Mouse (Mus musculus): ENCODE measurements around the gene Rabepk. TPM values are rescaled to one million over a fixed set of nuclear protein-coding genes. Genes with fewer than 3 reads are reported as not detected.
"Not testable (repeated sequence)": the region's sequence is repeated elsewhere in the genome, so short reads cannot be mapped to it uniquely, and the experiment has no call there.

Rabepk gene
- polyA plus RNA-seq, 2 experiments from 2014 or later = 49.8 to 60.5 TPM

DNA sequence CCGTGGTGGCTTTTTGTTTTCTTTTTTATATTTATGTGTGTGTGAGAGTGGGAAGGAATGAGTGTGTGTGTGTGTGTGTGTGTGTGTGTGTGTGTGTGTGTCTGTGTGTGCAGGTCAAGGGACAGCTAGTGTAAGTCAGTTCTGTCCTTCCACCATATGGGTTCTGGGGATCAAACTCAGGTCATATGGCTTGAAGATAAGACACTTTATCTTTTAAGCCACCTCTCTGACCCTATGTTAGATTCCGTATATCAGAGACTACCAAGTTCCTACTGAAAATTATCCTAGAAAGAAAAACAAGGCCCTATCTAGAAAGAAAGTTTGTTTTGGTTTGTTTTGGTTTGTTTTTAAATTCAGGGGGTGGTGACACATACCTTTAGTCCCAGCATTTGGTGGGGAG lies 37.5 kb downstream of the Rabepk start:
- ATAC-seq = no peak

DNA sequence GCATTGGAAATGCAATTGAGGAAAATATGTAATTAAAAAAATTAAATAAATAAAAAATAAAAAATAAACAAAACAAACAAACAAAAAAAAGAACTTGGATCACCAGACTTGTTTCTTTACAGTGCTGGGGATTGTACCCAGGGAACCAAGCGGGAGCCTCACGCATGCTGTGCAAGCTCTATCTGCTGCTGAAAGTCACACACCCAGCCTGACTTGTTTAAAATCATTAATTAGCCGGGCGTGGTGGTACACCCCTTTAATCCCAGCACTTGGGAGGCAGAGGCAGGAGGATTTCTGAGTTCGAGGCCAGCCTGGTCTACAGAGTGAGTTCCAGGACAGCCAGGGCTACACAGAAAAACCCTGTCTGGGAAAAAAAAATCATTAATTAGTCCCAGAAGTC lies 38.4 kb downstream of the Rabepk start:
- not testable (repeated sequence) for ATAC-seq

DNA sequence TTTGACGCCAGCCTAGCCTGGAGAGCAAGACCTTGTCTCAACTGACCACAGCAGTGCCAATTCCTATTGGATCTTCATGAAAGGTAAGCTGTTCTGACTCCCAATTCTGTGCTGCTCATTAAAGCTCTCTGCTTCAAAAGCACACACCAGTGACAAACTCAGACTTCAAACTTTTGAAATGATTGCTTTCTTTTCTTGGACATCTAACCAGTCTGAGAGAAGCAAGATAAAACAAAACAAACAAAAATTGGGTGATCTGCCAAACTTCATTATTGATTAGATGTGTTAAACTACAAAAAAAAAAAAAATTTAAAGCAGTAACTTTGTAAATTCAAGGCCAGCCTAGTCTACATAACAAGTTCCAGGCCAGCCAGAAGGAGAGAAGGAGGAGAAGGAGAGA lies 42.4 kb downstream of the Rabepk start:
- ATAC-seq = no peak

DNA sequence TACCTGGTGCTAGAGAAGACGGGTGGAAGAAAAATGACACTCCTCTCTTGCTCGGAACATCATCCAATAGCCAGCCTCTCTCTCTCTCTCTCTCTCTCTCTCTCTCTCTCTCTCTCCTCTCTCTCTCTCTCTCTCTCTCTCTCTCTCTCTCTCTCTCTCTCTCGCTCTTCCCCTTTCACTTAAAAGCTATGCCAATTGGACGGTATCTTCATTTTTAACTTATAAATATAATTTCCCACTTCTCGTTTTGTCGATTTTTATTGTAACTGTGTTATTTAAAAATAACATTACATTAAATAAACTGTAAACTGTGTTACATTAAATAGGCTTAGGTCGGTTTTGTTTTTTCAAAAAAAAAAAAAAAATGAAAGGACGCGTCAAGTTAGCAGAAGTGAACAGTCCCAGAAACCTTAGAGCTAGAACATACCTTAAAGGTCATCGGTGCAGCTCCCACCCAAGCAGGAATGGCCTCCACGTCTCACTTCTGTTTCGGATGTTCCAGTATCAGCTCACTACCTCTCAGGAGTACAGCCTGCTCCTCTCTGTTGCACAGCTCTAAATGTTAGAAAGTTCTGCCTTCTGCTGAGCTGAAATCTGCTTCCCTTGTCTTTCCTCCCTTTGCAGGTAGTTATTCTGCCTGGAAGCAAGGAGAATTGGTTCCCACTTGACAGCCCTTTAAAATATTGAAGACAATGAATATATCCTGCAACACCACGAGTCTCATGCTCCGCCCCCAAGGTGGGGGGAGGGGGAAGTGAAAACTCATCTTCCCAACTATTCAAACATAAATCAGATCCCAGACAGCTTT lies 45.0 kb downstream of the Rabepk start, which contains the start of gene Gapvd1:
TSS of gene Gapvd1 (minus strand) at position 682 of the 808 bp plus-strand sequence.
- peak; percentile 22 for ATAC-seq

DNA sequence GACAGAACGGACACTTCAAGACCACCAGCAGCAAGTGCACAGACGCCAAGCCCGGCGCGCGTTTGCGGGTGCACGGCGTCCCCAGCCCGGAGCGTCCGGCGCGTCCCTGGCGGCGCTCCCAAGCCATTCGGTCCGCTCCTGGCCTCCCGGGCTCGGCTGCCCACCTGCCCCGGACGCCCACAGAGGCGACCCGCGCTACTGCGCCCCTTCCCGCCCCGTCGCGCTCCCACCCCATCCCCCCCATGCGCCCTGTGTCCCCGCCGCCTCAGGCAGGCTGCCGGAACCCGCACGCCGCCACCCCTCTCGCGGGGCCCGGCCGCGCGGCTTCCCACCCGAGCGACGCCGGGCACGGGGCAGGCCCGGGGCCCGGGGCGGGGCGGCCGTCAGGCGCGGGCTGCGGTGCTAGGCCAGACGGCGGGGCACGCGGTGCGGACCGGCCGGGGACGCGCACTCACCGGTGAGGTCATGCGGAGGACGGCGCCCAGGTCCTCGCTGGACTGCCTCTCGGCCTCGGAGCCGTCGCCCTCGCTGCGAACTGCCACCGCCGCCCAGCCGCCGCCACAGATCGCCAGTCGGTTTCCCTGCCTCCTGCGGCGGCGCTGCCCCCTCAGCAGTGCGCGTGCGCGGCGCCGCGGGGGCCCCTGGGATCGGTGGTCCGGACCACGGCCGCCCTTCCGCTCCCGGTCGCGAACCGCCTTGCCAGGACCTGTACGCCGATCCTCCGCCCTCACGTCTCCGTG lies 45.7 kb downstream of the Rabepk start:
- peak; percentile 75 for ATAC-seq

DNA sequence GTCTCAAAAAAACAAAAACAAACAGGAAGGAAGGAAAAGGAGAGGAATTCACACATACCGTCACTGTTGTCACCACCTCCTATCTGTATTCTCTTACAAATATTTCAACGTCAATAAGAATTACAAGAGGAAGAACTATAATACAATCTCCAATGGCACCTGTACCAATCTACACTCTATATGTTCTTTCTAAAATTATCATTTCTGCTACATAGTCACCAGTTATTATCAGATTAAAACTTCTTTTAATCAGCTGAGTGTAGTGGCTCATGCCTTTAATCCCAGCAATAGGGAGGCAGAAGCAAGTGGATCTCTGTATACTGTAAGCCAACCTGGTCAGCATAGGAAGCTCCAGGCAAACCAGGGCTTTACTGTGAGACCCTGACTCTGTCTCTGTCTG lies 49.5 kb downstream of the Rabepk start:
- ATAC-seq = no peak

DNA sequence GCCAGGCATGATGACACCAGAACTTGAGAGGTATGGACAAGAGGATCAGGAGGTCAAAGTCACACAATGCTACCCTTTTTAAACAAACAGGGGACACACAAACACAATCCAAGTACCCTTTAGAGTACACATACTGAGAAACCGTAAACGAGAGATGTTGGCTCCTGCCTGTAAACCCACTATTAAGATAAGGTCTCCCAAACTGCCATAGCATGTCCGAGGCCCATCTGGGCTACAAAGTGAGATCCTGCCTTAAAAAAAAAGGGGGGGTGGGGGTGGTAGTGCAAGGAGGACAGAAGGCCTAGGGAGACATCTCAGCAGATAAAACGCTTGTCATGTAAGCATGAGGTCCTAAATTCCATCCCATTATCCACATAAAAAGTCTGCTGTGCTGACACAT lies 51.2 kb downstream of the Rabepk start:
- no peak for ATAC-seq

DNA sequence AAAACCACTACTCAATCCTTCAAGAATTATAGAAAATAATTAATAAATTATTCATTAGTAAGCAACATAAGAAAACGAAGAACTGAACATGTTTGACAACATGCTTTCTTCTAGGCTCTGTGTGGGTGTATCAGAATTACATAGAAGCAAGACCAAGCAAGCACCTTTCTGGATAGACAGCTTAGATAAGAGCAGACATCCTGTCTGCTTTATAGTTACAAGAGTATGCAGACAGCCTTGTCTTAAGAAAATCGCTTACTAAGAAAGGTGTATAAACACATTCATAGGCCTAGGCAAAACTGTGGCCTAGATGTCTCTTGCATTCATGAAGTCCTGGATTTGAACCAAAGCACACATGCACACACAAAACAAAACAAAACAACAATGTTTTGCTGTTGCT lies 54.0 kb downstream of the Rabepk start:
- ATAC-seq = peak; percentile 66

DNA sequence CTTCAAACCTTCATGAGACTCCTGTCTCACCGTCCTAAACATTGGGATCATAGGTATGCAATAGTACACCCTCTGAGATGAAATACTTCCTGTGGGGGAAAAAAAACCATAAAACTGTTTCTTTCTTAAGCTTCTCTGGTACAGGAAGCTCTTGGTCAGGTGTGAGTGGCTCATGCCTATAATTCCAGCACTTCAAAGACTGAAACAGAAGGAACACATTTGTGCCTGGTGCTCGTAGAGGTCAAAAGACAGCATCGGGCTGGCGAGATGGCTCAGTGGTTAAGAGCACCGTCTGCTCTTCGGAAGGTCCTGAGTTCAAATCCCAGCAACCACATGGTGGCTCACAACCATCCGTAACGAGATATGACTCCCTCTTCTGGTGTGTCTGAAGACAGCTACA lies 55.2 kb downstream of the Rabepk start:
- ATAC-seq = no peak

DNA sequence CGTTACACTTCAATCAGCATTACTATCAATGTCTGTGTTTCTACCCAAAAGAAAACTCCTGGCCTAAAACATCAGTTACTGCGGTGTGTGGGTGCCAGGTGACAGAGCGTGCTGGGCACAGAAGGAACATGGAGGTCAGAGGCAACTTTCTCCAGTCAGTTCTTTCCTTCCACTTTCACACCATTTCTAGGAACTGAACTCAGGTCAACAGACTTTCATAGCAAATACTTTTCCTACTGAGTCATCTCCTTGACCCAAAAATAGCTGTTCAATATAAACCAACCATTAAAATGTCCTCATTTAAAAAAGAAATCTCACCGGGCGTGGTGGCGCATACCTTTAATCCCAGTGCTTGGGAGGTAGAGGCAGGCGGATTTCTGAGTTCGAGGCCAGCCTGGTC lies 57.0 kb downstream of the Rabepk start:
- ATAC-seq = no peak

DNA sequence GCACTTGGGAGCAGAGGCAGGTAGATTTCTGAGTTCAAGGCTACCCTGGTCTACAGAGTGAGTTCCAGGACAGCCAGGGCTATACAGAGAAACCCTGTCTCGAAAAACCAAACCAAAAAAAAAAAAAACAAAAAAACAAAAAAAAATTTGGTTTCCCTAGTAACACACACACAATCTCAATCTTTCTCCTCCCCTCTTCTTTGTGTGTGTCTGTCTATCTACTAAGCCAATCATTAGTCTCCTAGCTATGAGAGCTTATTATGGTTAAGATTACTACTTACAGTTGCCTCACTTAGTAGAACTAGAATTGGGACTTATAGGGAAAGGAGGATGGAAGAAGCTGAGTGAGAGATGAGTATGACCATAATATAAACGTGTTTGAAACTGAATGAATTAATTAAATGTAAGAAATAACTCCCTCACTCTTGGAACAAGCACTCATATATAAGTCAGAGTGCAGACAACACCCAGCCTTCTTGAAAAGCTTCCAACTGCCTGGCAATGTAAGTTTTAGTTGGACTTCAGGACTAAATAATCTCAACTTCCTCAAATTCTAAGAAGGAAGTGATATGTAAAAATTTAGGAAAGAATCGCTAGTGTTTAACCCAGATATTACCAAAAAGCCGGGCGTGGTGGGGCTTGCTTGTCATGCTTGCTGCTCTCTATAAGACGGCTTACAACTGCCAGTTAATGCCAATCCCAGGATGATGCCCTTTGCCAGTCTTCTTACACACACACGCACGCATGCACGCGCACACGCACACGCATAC lies 58.1 kb downstream of the Rabepk start:
- no peak for ATAC-seq

DNA sequence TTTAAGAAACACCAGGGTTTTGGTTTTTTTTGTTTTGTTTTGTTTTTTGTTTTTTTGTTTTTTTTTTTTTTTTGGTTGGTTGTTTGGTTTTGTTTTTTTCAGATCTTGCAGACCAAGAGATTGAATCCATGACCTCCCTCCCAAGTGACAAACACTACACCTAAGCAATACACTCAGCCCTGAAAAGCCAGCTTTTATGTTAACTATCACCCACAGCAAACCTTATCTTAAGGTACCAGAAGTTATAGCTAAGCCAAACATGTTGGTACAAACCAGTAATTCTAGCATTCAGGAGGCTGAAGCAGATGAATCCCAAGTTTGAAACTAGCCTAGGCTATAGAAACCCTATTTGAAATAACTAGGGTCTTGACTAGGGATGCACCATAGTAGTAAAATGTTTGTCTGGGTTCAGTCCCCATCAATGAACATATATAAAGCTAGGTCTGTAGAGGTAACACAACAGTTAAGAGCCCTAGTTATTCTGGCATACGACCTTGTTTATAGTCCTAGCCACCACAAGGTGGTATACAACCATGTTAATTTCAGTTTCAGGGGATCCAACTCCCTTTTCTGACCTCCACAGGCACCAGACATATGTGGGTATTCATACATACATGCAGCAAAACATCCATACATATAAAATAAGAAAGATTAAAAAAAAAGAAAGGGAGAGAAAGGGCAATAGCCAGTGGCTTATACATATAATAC lies 59.9 kb downstream of the Rabepk start:
- no peak for ATAC-seq

DNA sequence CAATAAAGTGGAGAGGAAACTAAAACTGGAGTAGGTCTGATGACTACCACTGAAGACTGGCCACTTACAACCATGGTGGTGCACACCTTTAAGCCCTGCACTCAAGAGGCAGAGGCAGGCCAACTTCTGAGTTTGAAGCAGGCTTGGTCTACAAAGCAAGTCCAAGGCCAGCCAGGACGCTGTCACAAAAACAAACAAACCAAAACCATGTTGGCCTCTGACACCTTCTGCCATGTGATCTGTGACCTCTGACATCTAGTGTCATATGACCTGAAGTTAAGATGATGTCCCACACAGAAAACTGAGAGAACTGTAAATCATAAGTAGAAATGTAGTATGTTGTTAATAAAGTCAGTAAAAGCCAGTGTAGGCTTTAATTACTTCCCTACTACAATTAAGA lies 61.8 kb downstream of the Rabepk start:
- no peak for ATAC-seq

DNA sequence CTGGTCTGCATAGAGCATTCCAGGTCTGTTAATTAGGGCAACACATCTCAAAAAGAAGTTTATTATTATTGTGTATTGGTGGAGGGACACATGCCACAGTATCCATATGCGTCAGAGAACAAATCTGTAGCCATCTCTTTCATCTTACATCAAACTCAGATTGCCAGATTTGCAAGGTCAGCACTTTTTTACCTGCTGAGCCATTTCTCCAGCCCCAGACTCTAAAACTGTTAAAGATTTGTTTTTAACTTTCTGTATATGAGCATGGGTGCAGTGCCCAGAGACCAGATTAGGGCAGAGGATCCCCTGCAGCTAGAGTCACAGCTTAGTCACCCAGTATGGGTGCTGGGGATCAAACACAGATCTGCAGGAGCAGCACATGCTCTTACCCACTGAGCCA lies 63.1 kb downstream of the Rabepk start:
- ATAC-seq = no peak

Other genes with a start within 250 kb of the Rabepk start
- 10 to 100 TPM; 53.4 to 55.7 TPM for gene Gapvd1, start 44.7 kb downstream of the Rabepk start, polyA plus RNA-seq (2017; shearing (Covaris generic))
- gene Hspa5, start 27.9 kb downstream of the Rabepk start, polyA plus RNA-seq (2017; shearing (Covaris generic)) = 100 to 1,000 TPM; 536 to 586 TPM
- gene Fbxw2, start 26.4 kb upstream of the Rabepk start, polyA plus RNA-seq (2017; shearing (Covaris generic)) = 10 to 100 TPM; 72.6 to 91.8 TPM
- not detected for gene Gm34653, start 33.1 kb upstream of the Rabepk start, polyA plus RNA-seq (2017; shearing (Covaris generic))
- not detected for gene Cutal, start 74.5 kb upstream of the Rabepk start, polyA plus RNA-seq (2017; shearing (Covaris generic))
- 10 to 100 TPM; 70.7 to 89.2 TPM for gene Psmd5, start 75.1 kb upstream of the Rabepk start, polyA plus RNA-seq (2017; shearing (Covaris generic))
- 1 to 10 TPM; 1.9 TPM for gene Phf19, start 114.1 kb upstream of the Rabepk start, polyA plus RNA-seq (2017; shearing (Covaris generic))
- 100 to 1,000 TPM; 300 to 441 TPM for gene Traf1, start 161.9 kb upstream of the Rabepk start, polyA plus RNA-seq (2017; shearing (Covaris generic))